Mouse (Mus musculus) B cell, adult 2 months (primary cell): Measurements from ENCODE around the gene Plxnd1.

Source experiments
- DNase-seq, 2 experiments: peaks; one replicate each; pipeline ENCODE4 v3.0.0; 2022

Gene Plxnd1

DNA sequence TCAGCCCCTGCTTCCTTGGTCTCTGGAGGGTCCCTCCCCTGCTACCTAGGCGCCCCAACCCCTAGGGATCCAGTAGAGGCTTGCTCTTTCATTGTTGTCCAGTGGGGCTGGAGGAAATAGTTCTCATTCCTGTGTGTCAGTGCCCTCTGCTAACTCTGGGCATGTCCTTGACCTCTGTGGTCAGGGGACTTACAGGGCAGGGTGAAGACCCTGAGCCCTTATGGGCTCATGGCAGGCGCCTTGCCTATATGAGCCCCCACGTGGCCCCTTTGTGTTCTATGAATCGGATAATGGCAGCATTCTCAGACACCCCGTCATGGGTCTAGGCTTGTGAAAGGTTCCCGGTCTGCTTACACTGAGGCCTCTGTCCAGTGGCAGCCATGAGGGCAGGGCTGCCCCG, 4.0 kb upstream of the Plxnd1 start:
- no peak for DNase-seq

DNA sequence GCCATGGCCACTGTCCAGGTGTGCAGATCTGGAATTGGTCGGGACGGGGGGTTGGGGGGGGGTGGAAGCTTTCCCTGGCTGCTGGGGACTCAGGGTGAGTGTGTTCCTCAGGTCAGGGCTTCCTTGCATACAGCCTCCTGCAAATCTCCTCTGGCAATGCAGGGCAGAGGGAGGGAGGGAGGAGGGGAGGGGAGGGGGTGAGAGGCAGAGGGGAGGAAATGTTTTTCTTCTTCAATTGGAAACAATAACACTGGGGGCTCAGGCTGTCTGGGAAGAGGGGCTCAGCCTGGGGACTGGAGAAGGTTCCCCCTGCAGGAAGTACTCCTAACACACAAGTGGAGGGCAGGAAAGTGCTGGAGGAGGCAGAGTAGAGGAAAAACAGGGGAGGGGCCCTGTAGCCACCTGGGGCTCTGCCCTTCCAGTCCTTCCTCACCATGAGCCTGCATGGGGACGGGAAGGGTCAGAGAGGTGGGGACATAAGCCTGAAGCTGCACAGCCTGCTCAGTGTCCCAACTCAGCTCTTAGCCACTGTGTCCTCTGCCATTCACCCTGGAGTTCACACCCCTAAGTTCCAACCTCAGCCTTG, 3.0 kb upstream of the Plxnd1 start:
- no peak for DNase-seq

DNA sequence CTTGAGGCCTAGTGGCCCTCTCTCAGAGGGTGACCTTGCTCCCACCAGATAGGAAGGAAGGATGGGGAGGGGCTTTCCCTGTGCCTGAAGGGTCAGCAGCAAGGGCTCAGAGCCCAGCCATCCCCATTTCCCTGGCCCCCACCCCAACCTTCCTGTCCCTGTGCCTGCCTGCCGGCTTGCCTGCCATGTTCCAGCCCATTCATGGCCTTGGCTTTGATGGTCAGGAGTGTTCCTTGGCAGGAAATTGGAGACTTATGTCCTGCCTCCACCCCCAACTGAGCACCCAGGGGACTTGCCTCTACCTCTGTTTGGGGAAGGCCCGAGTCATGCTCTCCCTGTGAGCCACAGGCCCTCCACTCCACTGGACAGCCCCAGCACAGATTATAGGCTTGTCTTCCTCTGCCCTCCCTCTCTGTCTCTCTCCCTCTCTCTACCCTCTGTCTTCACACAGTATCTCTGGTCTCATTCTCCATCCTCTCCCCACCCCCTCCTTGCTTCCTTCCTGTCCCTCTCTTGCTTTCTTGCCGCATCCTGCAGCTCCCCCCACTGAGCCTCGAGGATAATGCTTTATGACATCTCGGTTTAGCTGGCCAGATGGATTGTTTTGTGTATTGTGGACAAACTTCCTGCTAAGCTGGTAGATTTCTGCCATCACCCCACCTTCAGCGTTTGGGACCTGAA, 1.5 kb upstream of the Plxnd1 start:
- peak; percentile 35 to 44 for DNase-seq

DNA sequence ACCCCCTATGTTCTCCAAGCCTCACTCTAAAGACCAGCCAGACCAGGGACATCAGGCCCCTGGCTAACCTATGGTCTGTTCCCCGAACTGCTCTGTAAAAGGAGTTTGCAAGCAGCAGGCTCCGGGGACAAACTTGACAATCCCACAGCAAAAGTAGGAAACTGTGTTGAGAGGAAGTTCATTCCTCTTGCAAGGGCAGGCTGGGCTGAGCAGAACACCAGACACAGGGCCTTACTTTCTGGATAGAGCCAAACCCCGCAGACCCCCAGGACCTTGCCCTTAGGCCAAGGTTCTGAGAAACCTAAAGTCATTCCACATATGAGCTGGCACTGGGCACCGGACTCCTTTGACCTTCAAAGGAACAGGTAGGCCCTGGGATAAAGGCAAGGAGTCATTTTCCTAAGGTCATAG, 731 bp upstream of the Plxnd1 start:
- DNase-seq: no peak

DNA sequence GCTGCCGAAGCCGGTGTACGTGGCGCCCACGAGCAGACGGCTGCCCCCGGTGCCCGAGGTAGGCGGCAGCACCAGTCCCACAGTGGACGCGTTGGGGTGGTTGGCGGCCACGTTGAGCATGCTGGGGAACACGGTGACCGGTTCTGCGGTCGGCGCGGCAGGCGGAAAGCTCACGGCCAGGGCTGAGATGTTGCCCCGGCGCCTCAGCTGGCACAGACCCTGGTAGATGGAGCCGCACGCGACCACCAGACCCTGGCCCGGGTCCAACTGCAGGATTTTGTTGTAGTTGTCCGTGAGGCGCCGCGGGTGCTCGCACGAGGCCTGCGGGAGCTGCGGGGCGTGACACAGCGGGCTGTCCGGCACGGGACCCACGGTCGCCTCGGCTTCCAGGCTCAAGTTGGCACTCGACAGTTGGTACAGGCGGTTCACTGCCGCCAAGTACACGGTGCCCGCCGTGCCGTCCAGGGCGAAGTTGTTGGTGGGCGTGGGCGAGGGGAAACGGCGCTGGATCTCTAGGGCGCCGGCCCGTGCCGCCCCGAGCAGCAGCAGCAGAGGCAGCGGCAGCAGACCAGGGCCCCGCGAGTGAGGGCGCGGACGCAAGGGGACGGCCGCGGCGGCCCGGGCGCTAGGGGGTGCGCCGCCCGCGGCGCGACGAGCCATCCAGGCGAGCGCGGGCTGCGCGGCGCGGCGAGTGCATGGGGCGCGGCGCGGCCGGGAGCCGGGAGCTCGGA, 494 bp downstream of the Plxnd1 start:
- DNase-seq: peak in 1 of 2 experiments; percentile 54

DNA sequence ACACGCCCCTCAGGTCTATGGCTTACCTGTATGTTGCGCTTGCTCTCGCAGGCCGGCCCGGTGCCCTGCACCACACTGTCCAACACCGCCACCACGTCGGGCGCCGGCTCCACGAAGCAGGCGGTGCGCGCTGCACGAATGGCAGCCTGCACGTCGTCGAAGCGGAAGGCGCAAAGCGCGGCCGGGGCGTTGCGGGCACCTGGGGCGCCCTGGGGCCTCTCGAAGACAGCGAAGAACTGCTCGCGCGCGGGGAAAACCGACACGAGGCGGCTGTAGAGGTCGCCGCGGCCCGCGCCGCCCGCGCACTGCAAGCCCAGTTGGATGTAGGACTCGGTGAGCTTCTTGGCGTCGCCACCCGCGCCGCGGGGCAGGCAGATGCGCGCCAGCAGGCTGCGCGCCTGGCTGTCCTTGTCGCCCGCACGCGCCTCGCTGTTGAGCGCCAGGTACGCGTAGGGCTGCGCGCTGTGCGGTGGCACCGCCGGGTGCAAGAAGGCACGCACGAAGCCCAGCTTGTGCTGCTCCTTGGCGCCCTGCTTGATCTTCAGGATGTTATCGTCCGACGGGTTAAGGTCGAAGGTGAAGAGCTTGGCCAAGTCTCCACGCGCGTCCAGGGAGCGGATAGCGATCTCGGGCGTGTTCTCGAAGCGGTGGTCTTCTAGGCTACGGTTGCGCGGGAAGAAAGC, 1.2 kb downstream of the Plxnd1 start:
- peak; percentile 43 to 54 for DNase-seq

DNA sequence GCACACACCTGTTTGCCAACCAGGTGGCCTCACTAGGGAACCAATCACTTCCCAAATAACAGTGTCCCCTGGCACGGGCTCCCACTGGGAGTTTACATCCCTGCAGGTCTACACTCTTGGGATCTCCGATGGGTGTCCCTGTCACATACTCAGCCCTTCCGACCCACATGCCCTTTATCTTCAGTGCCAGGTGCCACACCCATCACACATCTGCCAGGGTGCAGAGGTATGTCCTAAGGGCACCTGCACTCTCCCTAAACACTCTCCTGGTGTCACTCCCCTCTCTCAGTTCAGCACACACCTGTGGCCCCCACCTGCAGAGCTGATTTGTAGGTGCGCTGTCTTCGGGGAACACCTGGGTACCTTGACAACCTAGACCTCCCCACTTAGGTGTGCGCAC, 1.8 kb downstream of the Plxnd1 start:
- DNase-seq: no peak

DNA sequence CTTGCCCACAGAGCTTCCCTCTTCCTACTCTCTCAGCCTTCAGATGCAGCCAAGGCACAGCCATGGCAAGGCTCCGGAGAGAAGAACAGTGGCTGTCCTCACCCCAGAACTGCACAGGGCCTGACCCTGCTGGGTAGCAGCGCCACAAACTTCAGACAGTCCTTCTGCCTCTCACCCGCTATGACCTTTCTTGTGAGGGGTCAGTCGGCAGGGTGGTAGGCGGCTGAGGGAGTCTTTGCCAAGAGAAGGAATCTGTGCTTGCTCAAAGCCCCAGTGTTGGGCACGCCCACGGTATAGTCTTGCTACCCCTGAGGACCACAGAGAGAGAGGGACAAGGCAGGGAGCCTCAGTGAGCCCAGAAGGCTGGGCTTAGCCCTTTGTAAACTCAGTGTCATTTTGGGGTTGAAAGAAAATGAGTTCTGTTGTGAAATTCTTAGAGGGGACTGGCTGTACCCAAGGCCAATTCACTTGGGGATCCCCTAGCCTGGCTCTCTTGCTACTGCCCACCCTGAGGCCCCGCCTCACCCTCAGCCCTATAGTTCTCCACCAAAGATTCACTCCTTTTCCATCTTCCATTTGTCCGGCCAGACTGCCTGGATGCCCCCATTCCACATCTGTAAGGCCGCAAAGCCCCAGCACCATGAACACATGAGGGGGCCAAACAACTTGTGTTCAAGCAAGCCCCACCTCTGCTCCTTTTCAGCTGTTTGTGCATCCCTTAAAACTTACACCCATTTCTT, 2.8 kb downstream of the Plxnd1 start:
- DNase-seq: no peak

DNA sequence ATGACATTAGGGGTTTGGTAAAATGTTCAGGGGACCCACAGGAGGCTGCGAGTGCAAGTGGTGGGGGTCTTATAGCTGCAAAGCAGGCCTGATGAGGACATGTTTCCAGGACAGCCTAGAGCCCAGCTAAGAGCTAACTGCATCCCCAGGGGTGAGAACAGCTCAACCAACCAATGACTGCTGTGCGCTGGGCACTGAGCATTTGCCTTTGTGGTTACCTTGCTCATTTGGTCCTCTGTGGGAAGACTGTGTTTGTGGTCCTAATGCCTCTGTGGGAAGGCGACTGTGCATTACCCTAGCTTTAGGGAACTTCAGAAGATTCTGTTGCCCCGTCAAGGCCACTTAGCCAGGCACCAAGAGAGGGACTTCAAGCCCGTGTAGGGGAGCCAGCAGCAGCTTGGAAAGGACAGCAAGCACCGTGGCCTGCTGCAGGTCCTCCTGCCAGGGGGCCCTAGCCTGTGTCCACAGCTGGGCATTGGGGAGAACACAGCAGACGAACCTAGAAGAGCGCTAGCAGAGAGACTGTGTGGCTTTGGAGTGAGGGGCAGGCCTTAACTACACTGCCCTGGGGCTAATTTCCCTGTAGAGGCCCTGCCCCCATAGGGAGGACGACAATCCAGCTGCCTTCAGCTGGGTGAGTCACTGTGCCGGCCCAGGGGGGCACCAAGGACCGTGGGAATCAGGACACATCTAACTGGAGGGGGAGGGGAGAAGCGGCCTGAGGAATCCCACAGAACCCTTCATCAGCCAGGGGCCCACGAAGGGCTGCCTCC, 3.5 kb downstream of the Plxnd1 start:
- DNase-seq: no peak

DNA sequence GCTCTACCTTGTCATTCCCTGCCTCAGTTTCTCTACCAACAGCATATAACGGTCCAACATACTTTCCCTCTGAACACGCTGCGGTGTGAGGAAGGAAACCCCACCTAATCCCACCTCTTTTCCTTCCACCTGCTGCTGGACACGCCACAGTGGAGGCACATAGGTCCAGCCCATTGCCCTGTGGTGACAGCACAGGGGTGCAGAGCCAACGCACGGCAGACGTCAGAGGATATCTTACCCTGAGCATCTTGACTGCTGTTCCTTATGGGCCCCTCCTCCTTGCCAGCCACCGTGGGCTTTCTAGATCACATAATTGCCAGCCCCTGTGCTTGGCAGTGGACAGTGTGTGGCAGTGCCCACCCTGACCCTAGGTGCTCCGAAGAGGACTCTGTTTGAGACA, 4.3 kb downstream of the Plxnd1 start:
- DNase-seq: no peak

DNA sequence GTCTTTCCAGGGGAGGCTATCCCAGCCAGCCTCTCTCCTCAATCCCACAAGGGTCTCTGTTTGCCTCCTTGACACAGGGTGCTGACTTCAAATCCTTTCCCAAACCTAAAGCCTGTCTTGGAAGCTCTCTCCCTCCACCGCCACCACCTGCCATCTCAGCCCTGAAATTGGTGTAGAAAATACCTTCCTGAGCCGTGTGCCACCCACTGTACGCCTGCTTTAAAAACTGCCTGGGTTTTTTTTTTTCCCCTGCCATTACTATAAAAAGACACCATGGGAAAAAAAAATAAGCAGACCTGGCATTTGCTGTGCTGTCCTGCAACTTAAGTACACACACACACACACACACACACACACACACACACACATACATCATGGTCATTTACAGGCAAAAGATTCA, 4.7 kb downstream of the Plxnd1 start:
- no peak for DNase-seq

DNA sequence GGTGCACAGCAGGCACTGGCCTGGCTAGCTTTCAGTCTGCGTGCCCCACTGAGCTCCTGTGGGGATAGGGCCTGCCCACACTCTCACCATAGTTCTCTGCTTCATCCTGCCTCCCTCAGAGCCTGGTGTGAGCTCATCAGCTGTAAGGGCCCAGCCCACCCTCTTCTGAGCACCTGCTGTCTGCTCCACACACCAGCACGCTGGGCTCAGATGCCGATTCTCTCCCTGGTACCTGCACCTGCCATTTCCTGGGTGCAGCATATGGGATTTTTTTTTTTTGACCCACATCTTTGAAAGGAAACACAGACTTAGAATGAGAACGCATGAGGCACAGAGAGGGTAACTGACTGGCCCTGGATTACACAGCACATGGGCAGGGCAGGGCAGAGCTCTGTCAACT, 5.2 kb downstream of the Plxnd1 start:
- DNase-seq: peak; percentile 39 to 47

DNA sequence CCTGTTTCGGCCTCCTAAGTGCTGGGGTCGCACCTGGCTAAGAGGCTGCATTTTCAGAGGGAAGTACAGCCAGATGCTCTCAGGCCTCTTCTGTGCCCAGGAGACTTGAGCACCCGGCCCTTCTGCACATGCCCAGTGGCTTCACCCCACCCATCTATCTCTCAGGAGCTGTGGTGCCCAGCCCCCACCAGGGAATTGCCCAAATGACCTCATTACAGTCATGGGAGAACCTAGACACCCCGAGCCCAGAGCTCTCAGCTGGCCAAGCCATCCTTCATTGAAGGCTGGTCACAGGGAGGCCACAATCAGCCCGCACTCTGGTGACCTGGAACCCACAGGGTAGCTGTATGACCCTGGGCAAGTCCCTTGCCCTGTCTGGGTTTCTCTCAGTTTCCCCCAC, 5.8 kb downstream of the Plxnd1 start:
- DNase-seq: peak; percentile 45 to 58

DNA sequence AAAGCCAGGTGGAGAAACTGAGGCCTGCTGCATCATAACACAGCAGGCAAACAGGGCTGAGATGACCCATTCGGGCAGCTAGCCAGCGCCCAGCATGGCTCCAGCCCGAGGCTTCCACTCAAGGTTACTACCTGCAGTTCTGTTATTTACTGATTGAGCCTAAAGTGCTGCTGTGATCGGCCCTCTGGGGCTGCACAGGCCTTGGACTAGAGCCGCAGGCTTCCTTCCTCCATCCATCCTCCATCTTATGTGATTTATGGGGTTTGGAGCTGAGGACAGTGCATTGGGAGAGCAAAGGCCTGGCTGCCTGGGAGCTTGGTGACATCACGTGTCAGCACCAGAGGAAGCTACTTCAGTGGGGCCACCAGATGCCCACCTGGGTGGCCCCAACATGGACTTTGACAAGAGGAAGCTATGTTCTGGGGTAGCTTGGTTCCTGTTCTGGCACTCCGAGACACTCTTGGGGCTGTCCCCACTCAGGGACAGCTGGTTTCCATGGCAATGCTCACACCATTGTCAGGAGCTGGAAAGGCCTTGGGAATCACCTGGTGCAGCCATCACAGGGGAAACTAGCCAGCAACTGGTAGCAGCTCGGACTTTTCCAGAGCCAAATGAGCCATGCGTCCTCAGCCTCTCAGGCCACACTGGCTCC, 7.6 kb downstream of the Plxnd1 start:
- peak; percentile 40 for DNase-seq

DNA sequence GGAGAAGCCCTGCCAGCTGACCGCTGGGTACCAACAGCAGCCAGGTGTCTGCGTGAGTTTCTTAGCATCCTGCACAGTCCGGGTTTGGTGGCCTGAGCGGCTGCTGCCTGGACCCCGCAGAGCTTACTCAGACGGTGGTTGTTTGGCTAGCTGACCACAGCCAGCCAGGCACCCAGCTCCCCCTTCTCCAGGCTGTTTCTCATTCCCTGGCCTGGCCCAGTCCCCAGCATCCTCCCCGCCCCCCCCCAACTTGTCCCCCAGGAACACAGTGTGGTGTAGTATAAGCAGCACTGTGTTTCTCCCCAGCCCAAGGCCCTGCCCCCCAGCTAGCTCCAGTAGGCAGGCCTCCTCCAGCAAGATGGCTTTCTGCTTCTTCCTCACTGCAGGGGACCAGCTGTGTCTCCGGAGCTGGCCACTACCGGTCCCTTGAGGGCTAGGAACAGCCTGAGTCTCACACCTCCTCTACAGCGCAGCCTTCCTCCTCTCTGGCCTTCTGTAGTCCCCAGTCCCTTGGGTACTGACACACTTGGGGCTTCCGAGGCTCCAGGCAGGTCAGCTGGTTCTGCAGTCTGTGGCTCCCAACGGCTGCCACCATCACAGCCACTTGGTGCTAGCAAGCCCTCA, 8.2 kb downstream of the Plxnd1 start:
- peak in 1 of 2 experiments; percentile 11 for DNase-seq

DNA sequence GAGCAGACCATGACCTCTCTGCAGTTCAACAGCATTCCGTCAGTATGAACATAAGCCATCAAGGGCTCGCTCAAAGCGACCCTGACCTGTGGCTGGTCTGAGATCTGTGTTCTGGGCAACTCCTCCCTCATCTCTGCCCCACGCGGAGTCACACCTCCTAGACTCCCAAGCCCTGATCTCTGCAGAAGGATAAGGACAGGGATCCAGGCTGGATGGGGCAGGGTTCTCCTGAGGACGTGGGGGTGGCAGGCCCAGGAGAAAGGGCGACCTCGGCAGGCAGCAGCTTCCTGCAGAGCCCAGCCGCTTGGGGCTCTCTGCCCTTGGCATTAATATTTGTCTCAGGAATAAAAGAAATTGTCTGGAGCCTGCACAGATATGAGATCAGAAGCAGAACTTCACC, 9.2 kb downstream of the Plxnd1 start:
- no peak for DNase-seq

DNA sequence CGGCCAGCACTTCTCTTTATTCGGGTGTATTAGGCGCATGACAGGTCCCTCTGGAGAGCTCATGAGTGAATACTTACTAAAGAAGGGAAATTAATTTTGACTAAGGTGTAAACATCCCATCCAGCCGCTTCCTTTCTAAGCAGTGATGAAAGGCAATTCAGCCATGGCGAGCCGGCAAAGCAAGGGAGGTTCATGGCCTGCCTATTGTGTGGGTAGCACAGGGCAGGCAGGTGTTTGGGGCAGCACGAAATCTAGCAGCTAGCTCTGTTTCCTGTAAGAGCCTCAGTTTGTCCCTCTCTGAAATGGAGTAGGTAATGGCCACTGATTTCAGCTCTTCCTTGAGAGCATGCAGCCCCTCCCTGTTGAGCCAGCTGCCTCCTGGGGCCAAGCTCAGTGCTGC, 10.2 kb downstream of the Plxnd1 start:
- no peak for DNase-seq

DNA sequence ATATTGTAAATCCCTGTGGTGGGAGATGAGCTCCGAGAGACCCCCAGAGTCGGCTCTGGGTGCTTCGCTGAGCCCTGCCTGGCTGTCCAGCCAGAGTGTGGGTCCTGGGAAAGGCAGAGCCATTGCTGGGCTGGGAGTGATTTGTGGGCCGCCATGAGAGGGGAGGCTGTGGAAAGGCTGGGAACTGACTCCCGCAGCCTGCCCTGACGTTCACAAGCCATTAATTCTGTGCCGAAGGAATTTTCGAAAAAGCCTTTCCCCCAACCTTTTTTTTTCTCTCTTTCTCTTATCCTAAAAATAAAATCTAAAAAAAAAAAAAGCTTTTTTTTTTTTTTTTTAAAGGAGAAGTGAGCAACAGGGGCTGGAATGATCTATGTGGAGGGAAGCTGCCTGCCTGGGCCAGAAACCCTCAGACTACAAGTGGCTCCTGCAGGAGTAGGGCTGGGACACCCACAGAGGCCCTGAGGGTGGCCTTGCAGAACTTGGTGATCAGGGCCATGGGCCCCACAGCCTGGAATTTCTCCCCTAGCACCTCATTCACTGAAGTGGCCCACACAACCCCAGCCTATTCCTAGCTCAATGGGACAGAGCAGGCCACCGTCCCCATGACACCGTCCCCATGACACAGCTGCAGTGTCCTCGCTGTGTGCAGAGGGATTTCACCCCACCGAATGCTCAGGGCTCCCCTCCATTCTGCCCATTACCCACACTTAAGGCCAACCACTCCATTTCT, 11.3 kb downstream of the Plxnd1 start:
- no peak for DNase-seq

DNA sequence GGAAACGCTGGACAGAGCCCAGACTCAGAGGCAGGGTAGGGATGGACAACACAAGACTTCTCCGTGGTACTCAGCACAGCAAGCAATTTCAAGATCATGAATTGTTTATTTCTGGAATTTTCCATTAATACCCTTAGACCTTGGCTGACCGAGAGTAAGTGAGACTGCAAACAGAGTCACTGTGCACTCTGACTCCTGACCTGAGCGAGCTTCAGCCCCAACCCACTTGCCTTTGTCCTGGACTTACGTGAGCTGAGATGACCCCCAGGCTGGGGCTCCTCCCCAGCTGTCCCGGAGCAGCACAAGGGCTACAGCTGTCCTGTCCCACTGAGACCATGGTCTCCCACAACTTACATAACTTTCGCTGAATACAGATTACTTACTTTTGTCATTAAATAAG, 11.9 kb downstream of the Plxnd1 start:
- no peak for DNase-seq

DNA sequence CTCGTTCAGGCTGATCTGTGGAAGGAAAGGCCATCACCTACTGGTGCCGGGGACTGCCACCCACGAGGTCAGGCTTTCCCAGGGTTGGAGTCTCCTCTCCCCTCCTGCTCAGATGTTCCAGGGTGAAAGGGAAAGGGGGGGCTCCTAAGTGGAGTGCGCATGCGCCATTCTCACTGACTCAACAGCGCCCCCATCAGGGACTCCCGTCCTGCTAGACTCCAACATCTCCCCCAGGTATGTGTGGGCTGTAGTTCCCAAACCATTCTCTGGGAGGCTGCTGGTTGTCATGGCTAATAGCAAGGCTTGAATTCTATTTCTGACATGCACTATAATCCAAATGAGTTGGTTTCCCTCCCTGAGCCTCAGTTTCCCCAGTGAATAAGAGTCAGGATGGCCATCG, 16.2 kb downstream of the Plxnd1 start:
- DNase-seq: peak in 1 of 2 experiments; percentile 23
